In genomic region chr3:51301583-51301982, GRCm38 (mm10) we compare ENCODE assay signal across 10 mouse cellular contexts. TPM values are rescaled to one million over a fixed set of nuclear protein-coding genes. Genes with fewer than 3 reads are reported as not detected.
DNase-seq lines count a peak whose midpoint lies in the region; ATAC-seq lines count a peak whose summit lies in the region.
"Had no signal": no experiment of that assay in that cellular context is flagged by ENCODE, and none has a peak within 500 bp of the region (broad histone marks: within the 10 kb centered on the region; RNA-seq: fewer than 3 reads in every experiment).

No protein-coding gene starts in this region.

- intact Hi-C loops in heart, postnatal 14 days (cut with DNase I): no loop called here

- no peaks in the 10 kb centered on the region for H3K9me3 ChIP-seq in hindbrain, embryonic 14.5 days (ENCODE audit: control insufficient read depth, low read length)

- no peak overlapping the region for H3K4me3 ChIP-seq in hindbrain, embryonic 14.5 days (replicated peaks; ENCODE audit: low read length)

- H3K4me2 ChIP-seq in hindbrain, embryonic 14.5 days (replicated peaks): no peak overlapping the region

- H3K27me3 ChIP-seq in hindbrain, embryonic 14.5 days (ENCODE audit: control insufficient read depth, insufficient read depth, low read length): no peaks in the 10 kb centered on the region

- no peak overlapping the region for H3K27ac ChIP-seq in hindbrain, embryonic 14.5 days

- no peaks in the 10 kb centered on the region for H3K4me1 ChIP-seq in hindbrain, embryonic 14.5 days (replicated peaks; ENCODE audit: control insufficient read depth, insufficient read depth, low read length)

- H3K36me3 ChIP-seq in hindbrain, embryonic 14.5 days (replicated peaks; ENCODE audit: control insufficient read depth, insufficient read depth): peaks cover 5% of the 10 kb centered on the region

- 86% methylated on average over 6 of the region's 6 CpGs for WGBS in hindbrain, embryonic 14.5 days

- ATAC-seq in hindbrain, embryonic 14.5 days (ENCODE audit: low FRiP score): no peak

- peak; percentile 16 to 55 for DNase-seq in heart, adult 9 months (ENCODE audit: low spot score in 2 of 2)
- DNase-seq in heart, postnatal 14 days: no peak
- DNase-seq in testis, postnatal 10 days (ENCODE audit: low spot score): peak; percentile 13
- no peak for DNase-seq in testis, postnatal 14 days (ENCODE audit: low spot score)
- peak; percentile 12 to 19 for DNase-seq in kidney, postnatal 4 days
- no peak for DNase-seq in right cerebral cortex, postnatal 36 days (ENCODE audit: low spot score in 2 of 2)
- DNase-seq in cerebellum, adult 11-12 months: no peak
- no peak for DNase-seq in hindbrain, embryonic 14.5 days (ENCODE audit: low spot score)
- DNase-seq: adrenal gland, adult 2 months; cerebellum, postnatal 10 days had no signal

- H3K9ac ChIP-seq in hindbrain, embryonic 14.5 days: no peak overlapping the region

RNA-seq across cellular contexts. Expression of gene Elf2, which starts 38.9 kb away (rescaled TPM):
- 10 to 100 TPM; 72.0 to 72.9 TPM for total RNA-seq in heart, postnatal 14 days (2021)
- polyA plus RNA-seq in hindbrain, embryonic 14.5 days (2014; fragmentation: Nextera tagmentation; extraction: Ambion mirVana): 29.0 and 35.0 TPM in 2 replicates

Comparison
In these comparisons a context has a peak if more than half of its experiments do, and no peak if none do; other contexts are left out.
1. DNase-seq: peak in heart, adult 9 months (2 of 2), testis, postnatal 10 days (single experiment) and kidney, postnatal 4 days (2 of 2); none in heart, postnatal 14 days (0 of 2), testis, postnatal 14 days (single experiment), right cerebral cortex, postnatal 36 days (0 of 2), cerebellum, adult 11-12 months (single experiment) and hindbrain, embryonic 14.5 days (single experiment).